Mouse (Mus musculus) adrenal gland, postnatal 14 days (tissue): ENCODE measurements around the gene Rnft2. TPM values are rescaled to one million over a fixed set of nuclear protein-coding genes. Genes with fewer than 3 reads are reported as not detected.

Experiments
- total RNA-seq: library from RNA; stranded (reverse); gene quantifications from 2 replicates; pipeline ENCODE4 v1.2.3, GENCODE M21; 2021

Gene Rnft2
- total RNA-seq, 1 experiment from 2014 or later, result 3.1 TPM

Other genes starting within 250 kb of the Rnft2 start
- gene Tesc, start 217.4 kb downstream of the Rnft2 start, total RNA-seq, result 78.8 and 80.8 TPM in 2 replicates
- 49.7 and 56.2 TPM in 2 replicates for gene Fbxw8, start 89.7 kb downstream of the Rnft2 start, total RNA-seq
- 0.22 and 0.71 TPM in 2 replicates for gene Hrk, start 80.5 kb downstream of the Rnft2 start, total RNA-seq
- gene 2410131K14Rik, start 111 bp upstream of the Rnft2 start, total RNA-seq, result 7.6 and 8.7 TPM in 2 replicates